Mouse (Mus musculus): ENCODE results near the gene Tex33.

The Tex33 gene

DNA sequence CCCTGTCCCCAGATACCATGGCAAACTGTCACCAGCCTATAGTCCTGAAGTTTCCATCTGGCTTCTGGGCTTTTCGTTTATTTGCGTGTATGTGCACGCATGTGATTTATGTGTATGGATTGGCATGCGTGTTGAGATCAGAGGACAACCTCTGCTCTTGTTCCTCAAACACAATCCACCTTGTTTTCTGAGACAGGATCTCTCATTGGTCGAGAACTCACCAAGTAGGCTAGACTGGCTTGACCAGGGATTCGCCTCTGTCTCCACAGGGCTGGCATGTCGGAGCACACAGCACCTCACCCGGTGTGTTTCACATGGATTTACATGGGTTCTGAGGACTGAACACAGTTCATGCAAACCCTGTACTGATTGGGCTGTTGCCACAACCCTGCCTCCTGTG is 18.4 kb upstream of the Tex33 start:
- DNase-seq (ENCODE audit: low read depth, low spot score), result no peak

- DNase-seq (ENCODE audit: low read depth, low spot score), result no peak
These were observed 18.0 kb upstream of the Tex33 start for GRCm38 (mm10) chr15:78413719-78414117.

- DNase-seq (ENCODE audit: low read depth, low spot score), result peak; percentile 82
These were observed 17.5 kb upstream of the Tex33 start for GRCm38 (mm10) chr15:78413083-78413718.

- no peak for DNase-seq (ENCODE audit: low read depth, low spot score)
These were observed 13.9 kb upstream of the Tex33 start for GRCm38 (mm10) chr15:78409570-78410052.

GRCm38 (mm10) chr15:78406293-78406934 is 10.7 kb upstream of the Tex33 start, which contains the start of gene Mpst:
Gene Mpst (plus strand): TSS chr15:78406416.
- DNase-seq (ENCODE audit: low read depth, low spot score), result peak; percentile 81

- DNase-seq (ENCODE audit: low read depth, low spot score), result peak; percentile 70
These were observed 10.0 kb upstream of the Tex33 start, which contains the start of gene Tst for GRCm38 (mm10) chr15:78405517-78406211. Gene Tst (minus strand): TSS chr15:78405907.

DNA sequence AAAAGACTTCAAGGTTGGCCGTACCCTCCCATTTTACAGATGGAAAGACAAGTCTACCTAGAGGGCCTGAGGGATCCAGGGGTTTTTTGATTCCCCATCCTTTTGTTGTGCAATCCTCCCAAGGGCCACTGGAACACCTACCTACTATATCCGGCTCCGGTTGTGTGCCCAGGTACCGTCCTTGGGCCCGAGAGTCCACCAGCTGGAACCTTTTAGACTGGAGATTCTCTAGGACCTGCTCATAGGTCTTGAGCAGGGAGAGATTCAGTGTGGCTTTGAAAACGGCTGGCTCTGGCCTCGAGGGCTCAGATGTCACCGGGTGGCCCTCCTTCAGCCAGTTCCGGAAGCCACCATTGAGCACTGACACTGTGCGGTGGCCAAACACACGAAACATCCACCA is 9.4 kb upstream of the Tex33 start:
- DNase-seq (ENCODE audit: low read depth, low spot score), result no peak

GRCm38 (mm10) chr15:78403896-78404295 is 8.2 kb upstream of the Tex33 start:
- DNase-seq (ENCODE audit: low read depth, low spot score), result no peak

- DNase-seq (ENCODE audit: low read depth, low spot score), result no peak
These were observed 7.6 kb upstream of the Tex33 start for GRCm38 (mm10) chr15:78403301-78403741.

DNA sequence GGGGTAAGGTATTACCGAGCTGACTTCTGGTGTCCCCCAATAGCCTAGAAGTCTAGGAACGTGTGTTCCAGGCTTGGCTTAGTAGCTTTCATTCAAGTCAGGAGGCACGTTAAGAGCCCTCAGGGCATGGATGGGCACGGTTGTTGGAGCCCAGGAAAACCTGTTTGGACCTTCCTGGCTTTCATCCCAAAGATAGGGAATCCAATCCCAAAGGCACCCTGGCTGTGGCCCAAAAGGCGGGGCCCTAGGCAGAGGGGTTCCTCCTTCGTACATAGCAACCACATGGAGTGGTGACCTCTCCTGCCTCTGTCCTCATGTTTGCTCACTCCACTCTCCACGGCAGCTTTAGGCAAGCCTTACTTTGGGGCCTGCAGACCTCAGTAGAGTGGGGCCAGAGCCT is 6.7 kb upstream of the Tex33 start:
- no peak for DNase-seq (ENCODE audit: low read depth, low spot score)

DNA sequence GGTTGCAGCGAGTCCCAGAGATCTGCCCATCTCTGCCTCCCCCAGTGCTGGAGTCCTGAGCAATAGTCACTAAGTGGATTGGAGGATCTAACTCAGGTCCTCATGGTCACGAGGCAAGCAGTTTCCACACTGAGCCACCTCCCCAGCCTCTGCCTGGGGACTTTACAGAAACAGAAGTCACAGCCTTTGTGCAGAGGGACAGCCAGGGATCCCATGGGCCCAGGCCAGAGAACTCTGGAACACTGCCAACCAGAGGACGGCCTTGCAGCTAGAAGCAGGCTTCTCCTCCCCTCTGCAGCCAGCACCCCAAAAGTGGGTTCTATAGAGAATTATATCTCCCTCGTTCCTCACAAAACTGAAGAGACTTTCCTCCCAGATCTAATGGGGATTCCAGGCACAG is 6.2 kb upstream of the Tex33 start:
- no peak for DNase-seq (ENCODE audit: low read depth, low spot score)

GRCm38 (mm10) chr15:78401345-78401744 is 5.6 kb upstream of the Tex33 start:
- DNase-seq (ENCODE audit: low read depth, low spot score), result no peak

DNA sequence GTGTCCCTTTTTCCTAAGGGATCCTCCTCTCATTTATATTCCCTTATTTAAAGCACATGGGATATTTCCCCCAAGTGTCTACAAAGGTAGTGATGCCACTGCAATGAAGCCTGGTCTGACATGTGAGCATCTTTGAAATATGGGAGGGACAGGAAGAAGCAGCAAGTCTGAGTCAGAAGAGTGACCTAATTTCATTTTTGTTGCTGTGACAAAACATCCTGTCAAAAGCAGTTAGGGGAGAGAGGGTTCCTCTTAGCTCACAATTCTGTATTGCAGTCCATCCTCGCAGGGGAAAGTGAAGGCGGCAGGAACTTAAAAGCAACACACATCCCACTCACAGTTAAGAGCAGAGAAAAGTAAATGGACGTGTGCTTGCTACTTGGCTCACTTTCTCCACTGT is 4.9 kb downstream of the Tex33 start:
- no peak for DNase-seq (ENCODE audit: low read depth, low spot score)

DNA sequence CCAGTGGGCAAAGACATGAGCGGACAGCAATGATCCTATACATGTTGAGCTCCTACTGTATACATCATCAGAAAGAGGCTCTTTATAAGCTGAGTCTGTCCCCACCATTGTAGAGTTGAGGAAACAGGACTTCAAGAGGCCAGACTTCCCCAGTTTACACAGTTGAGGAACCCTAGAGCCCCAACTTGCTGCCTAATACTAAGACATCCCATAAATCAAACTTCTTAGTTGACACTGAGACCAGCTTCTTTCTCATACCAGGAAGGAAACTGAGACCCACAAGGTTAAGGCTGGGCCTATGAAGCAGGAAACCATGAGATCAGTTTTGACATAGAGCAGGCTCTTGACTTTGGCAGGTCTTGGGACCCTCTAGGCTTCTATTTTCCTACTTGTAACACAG is 10.1 kb downstream of the Tex33 start:
- no peak for DNase-seq (ENCODE audit: low read depth, low spot score)

DNA sequence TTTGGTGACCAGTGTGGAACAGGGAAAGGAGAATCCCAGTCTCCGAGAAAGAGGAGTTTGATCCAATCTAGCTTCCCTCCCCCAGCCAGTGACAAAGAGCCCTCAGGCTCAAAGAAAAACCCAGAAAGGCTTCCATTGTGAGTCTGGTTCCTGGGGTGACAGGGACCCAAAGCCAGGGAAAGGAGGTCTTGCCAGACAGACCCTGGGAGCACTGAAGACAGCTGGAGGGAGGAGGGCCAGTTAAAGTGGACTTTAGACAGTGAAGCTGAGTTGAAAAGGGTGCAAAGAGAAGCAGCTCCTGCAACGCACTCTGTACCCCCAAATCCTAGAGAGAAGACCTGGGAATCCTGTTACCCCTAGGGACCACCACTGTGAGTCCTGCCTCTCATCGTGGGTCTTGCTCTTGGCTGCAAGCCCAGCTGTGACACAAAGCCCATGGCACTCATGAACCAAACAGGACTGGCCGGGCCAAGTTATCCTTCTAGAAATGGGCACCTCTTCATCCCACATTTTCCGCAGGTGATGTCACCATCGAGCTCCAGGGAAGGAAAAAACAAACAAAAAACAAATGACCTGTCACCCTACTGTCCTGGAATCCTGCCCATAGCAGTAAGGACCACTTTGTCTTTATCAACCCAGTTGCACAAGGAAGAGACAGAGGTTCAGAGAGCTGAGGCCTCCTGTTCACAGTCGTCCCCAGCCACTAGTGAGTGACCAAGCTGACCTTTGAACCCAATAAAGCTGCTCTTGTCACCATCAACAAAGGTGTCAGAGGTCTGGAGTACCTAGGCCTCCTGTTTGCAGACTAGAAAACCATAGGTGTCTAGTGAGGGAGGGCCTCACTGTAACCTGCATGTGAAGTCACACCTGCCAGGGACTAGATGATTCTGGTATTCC is 11.2 kb downstream of the Tex33 start:
- DNase-seq (ENCODE audit: low read depth, low spot score), result no peak

GRCm38 (mm10) chr15:78383450-78384219 is 12.1 kb downstream of the Tex33 start:
- DNase-seq (ENCODE audit: low read depth, low spot score), result no peak

GRCm38 (mm10) chr15:78382115-78382514 is 13.6 kb downstream of the Tex33 start:
- DNase-seq (ENCODE audit: low read depth, low spot score), result no peak

GRCm38 (mm10) chr15:78380741-78381140 is 15.0 kb downstream of the Tex33 start:
- no peak for DNase-seq (ENCODE audit: low read depth, low spot score)

- no peak for DNase-seq (ENCODE audit: low read depth, low spot score)
These were observed 15.5 kb downstream of the Tex33 start for GRCm38 (mm10) chr15:78380208-78380607.

DNA sequence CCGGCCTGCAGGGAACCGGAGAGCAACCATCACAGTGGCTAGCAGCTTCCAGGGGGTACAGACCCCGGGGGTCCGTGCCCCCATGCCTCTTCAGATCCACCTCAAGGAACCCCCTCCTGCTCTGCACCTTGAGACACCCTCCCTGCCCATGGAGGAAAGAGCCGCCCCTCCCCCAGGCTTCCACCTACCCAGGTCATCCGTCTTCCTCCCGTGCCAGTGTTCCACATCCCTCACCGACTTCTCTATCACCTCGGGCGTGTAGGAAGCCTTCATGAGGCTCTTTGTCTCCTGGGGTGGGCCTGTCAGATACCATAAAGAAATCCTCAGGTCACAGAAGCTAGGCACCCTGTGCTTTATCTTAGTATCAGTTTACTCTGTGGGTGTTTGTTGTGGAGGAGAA is 17.2 kb downstream of the Tex33 start:
- no peak for DNase-seq (ENCODE audit: low read depth, low spot score)

DNA sequence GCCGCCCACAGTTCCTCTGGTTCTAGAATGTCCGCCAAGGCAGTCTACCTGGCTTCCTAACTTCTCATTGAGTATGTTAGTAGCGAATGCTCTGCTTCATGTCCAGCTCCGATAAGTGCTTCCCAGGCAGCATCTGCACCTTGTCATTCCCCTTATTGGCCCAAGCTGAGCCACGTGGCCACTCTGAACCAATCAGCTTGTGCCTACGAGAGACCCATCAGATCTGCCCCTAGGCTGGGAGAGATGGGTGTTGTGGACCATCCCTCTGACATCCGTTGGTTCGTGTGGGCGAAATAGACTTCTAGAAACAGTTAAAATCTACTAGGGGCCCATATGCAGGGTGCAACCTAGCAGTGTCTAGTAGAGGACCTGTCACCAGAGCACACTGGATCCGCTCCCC is 17.9 kb downstream of the Tex33 start:
- DNase-seq (ENCODE audit: low read depth, low spot score), result no peak

Data from c-Kit-negative CD71-positive TER-119-positive erythroid progenitor cells, embryonic 14.5 days (primary cell).